Mouse (Mus musculus): ENCODE measurements at regions not wholly inside any gene's neighbourhood (a gene's known extent, or its start where the extent isn't known, plus 50 kb on each side); places are given as distances from the start of the nearest gene placed in this dataset.

DNA sequence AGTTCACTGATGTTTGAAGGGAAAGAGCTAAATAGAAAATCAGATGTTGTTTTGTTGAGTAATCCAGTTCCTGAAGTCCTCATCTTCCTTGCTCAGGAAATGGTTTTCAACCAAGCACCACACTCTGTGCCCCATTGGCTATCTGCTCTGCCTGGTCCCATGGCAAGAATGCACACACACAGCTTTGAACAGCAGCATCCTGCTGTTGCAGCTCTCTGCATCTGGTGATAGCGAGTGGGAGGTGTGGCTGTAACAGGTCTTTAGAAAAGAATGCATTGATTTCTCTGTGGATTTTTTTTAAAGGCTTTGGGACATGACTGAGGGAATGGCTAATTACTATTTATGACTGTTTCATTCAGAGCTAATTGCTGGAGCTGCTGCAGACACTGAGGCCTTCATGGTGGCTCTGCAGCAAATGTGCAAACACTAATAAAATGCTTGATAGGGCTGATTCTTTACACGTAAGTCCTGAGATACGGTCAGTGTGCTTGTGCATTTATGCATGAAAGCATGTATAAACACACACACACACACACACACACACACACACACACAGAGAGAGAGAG is 459.1 kb upstream of the Nrsn1 start:
- WGBS: 31% methylated on average over 3 of the region's 3 CpGs
- H3K27me3 ChIP-seq: no peaks in the 10 kb centered on the region
- 0 out of 2 replicates have a peak overlapping the region, but pooled peaks have one; percentile 50 for H3K27ac ChIP-seq (replicated peaks)
- H3K9ac ChIP-seq: no peak overlapping the region
- no peak overlapping the region for H3K4me2 ChIP-seq
- H3K4me1 ChIP-seq (replicated peaks): peaks cover 12% of the 10 kb centered on the region
- ATAC-seq (ENCODE audit: low FRiP score, low read depth): no peak
- H3K9me3 ChIP-seq: no peaks in the 10 kb centered on the region
- no peaks in the 10 kb centered on the region for H3K36me3 ChIP-seq
- H3K4me3 ChIP-seq: no peak overlapping the region

DNA sequence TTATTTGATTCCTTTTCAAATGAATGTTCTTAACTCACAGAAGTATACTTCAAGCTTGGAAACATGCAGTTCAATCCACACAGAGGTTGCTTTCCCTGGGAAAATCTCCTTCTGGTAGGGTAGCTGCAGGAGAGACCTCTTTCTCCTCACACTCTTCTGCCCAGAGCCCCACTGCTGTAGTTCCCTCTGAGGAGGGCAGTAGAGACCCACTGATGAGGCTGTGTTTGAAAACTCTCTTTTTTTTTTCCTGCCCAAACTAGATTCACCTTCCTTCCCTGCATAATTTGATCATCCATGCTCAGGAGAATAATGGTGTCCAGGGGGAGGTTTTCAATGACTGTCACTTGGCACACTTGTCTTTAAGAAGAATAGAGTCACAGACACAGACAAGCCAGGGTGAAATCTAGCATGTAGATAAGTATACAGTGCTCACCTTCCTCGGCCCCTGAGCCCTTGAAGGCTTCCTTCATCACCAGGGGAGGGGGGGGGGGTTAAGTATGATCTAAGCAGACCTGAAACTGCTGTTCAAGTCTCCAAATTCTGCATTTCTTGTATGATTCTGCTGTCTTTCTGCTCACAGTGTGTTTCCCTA is 457.3 kb upstream of the Nrsn1 start:
- Histone ChIP-seq H3K9me3 (no peaks in the 10 kb centered on the region), H3K9ac (no peak overlapping the region), H3K4me2 (no peak overlapping the region), H3K36me3 (no peaks in the 10 kb centered on the region), H3K27me3 (no peaks in the 10 kb centered on the region), H3K4me1 (replicated peaks) (peaks cover 15% of the 10 kb centered on the region), H3K4me3 (no peak overlapping the region), H3K27ac (replicated peaks) (peak overlapping the region; percentile 59)
- peak; percentile 54; the same call in 1 of the 2 replicates for ATAC-seq (ENCODE audit: low FRiP score, low read depth)
- 20% methylated on average over 1 of the region's 1 CpGs for WGBS

DNA sequence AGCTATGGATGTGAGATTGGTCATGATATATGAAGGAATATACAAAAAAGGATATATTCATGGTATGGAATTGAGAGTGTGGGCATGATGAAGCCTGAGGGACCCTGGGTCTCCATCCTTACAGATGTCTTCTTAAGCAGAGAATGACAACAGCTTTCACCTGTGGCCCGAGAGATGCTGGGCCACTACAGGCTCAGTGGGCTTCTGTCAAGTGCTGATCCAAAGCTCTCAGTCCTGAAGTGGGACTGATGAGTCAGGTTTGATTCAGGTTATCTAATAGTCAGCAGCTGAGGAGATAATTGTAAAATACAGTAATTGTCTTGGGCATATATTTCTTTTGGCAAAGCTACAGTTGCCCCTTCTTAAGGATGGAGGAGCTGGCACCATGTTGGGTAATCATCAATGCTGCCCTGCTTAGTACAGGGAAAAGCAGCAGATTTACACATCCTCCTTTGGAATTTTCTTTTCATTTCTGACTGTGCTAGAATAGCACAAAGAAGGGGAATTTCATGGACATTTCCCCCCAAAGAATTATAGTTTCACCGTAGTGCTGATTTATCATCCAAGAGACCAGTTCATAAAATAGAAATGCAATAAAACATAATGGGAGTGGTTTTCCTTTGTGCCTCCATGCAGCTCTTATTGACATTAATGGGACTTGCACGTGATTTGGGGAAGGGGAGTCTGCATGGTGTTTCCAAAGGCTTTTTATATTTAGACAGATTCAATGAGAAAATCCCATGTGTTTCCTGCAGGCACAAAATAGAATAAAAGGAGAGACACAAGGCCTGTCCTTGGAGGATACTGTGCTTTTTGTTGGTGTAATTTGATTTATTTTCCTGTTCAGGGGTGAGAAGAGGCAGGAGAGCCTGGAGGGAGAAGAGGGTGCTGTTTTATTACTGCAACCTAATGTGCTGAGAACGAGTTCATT is 452.6 kb upstream of the Nrsn1 start:
- Histone ChIP-seq H3K9me3 (no peaks in the 10 kb centered on the region), H3K4me3 (no peak overlapping the region), H3K9ac (no peak overlapping the region), H3K4me2 (no peak overlapping the region), H3K27ac (replicated peaks) (peak overlapping the region; percentile 58), H3K4me1 (replicated peaks) (peaks cover 4% of the 10 kb centered on the region; the same call in 1 of the 2 replicates), H3K27me3 (no peaks in the 10 kb centered on the region), H3K36me3 (no peaks in the 10 kb centered on the region)
- 33% methylated on average over 4 of the region's 4 CpGs for WGBS
- no peak for ATAC-seq (ENCODE audit: low FRiP score, low read depth)

DNA sequence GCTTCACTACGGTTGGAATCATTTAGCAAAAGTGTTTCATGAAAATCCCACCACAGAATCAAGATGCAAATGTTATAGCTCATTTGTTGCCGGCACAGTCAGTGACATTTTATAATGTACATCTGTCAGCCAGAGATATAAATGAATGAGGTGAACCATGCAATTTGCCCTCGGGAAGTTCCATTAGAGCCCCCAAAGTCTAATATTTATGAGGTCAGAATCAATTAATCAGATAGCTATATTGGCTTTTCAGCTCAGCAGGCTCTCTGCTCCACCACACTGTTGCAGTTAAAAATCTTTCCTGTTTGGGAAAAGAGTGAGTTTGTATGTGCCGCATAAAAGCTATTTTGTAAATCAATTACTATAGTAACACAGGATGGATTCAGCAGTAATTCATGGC is 430.7 kb upstream of the Nrsn1 start:
- peak; percentile 19; the same call in 1 of the 2 replicates for ATAC-seq (ENCODE audit: low FRiP score, low read depth)
- no peak overlapping the region for H3K27ac ChIP-seq (replicated peaks)

DNA sequence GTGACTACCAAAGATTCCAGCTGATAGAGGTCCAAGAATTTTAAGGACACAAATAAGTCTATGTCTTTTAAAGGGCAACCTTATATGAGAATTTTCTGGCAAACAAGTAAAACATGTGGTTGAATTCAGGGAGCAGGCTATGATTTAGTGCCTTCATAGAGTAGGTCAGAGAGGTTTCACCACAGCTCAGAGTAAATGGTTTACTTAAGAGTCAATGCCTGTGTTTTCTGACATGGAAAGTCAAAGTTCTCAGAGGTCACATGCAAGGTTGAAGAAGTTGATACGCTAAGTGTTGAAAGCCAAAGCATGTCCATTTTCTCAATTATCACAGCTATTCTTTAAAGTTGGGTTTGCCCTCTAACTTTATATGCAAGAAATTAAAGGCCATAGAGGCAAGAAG is 425.7 kb upstream of the Nrsn1 start:
- no peak overlapping the region for H3K9ac ChIP-seq
- H3K27me3 ChIP-seq: no peaks in the 10 kb centered on the region
- no peak overlapping the region for H3K27ac ChIP-seq (replicated peaks)
- no peaks in the 10 kb centered on the region for H3K9me3 ChIP-seq
- no peak for ATAC-seq (ENCODE audit: low FRiP score, low read depth)
- H3K36me3 ChIP-seq: no peaks in the 10 kb centered on the region
- H3K4me3 ChIP-seq: no peak overlapping the region
- no peaks in the 10 kb centered on the region for H3K4me1 ChIP-seq (replicated peaks)
- 94% methylated on average over 1 of the region's 1 CpGs for WGBS
- H3K4me2 ChIP-seq: no peak overlapping the region

More for the DNA sequence above, 430.7 kb upstream of the Nrsn1 start:
- Histone ChIP-seq H3K9me3 (no peaks in the 10 kb centered on the region), H3K27me3 (no peaks in the 10 kb centered on the region), H3K4me2 (no peak overlapping the region), H3K9ac (no peak overlapping the region), H3K36me3 (no peaks in the 10 kb centered on the region), H3K4me3 (no peak overlapping the region), H3K4me1 (replicated peaks) (no peaks in the 10 kb centered on the region)
- 42% methylated on average over 4 of the region's 4 CpGs for WGBS

DNA sequence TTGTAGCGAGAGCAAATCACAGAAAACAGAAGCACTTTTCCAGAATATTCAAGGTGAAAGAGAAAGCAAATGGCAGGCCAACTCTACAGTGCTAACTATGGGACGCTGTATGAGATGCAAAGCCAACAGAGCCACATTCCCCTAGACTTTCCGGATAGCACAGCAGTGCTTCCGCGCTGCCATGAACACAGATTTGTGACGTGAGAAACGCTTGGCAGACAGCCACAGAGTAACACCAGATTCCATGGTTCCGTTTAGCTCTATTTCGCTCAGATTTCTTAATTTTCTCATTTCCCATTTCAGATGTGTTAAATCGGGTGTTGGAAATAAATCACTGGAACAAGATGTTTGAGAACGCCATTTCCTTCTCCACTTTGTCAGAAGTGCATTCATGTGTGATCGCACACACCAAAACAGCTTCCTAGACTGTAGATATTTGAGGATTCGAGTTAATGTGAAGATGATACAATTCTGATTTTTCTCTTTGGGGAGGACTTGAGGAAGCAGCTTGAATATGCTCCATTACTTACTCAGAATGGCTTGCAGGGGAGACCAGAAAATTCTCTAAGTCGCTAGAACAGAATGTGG is 424.8 kb upstream of the Nrsn1 start:
- Histone ChIP-seq H3K4me2 (no peak overlapping the region), H3K36me3 (no peaks in the 10 kb centered on the region), H3K4me1 (replicated peaks) (no peaks in the 10 kb centered on the region), H3K27me3 (no peaks in the 10 kb centered on the region), H3K9me3 (no peaks in the 10 kb centered on the region), H3K27ac (replicated peaks) (no peak overlapping the region), H3K4me3 (no peak overlapping the region), H3K9ac (no peak overlapping the region)
- no peak for ATAC-seq (ENCODE audit: low FRiP score, low read depth)
- WGBS: 79% methylated on average over 14 of the region's 14 CpGs

DNA sequence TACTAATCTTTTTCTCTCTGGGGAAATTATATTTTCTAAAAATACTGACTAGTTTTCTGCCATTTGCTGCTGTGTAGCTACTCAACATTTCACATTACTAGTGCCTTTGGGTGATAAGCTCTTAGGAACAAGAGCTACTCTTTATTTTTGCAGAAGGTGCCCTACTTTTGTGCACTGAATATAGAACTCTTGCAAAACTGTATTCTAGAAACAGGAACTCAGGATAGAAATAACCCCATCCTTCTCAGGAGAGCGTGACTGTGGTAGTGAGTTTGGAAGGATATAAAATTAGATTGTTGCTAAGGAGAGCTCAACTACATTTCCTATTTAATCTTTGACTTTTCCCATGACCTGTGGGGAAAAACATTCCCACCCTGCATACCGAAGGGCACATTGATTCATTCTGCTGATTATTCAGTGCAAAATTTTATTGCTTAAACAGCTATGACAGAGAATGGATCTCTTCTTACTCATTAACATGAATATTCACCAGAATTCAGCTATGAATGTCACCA is 408.0 kb upstream of the Nrsn1 start:
- no peak overlapping the region for H3K4me2 ChIP-seq
- no peak overlapping the region for H3K9ac ChIP-seq
- no peak overlapping the region for H3K27ac ChIP-seq (replicated peaks)
- WGBS: 91% methylated on average over 2 of the region's 2 CpGs
- H3K36me3 ChIP-seq: no peaks in the 10 kb centered on the region
- no peaks in the 10 kb centered on the region for H3K9me3 ChIP-seq
- H3K27me3 ChIP-seq: no peaks in the 10 kb centered on the region
- no peak overlapping the region for H3K4me3 ChIP-seq
- ATAC-seq (ENCODE audit: low FRiP score, low read depth): no peak
- no peaks in the 10 kb centered on the region for H3K4me1 ChIP-seq (replicated peaks)

DNA sequence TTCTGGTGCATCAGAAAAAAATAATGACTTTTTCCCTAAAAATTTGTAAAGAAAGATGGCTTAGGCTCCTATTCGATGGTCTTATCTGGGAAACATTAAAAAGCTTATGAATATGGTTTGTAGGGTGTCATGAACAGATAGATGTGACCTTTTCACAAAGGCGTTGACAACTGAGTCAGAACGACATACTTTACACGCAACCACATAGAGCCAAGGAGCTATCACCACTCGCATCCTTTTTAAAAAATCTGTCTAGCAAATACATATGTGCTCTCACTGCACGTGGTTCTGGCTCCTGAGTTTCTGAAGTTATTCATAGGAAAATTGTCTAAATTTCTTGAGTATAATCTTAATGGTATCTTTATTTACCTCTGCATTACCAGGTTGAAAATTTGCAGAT is 404.9 kb upstream of the Nrsn1 start:
- Histone ChIP-seq H3K9ac (no peak overlapping the region), H3K4me1 (replicated peaks) (no peaks in the 10 kb centered on the region), H3K27ac (replicated peaks) (no peak overlapping the region), H3K36me3 (no peaks in the 10 kb centered on the region), H3K4me3 (no peak overlapping the region), H3K9me3 (no peaks in the 10 kb centered on the region), H3K4me2 (no peak overlapping the region), H3K27me3 (no peaks in the 10 kb centered on the region)
- no peak for ATAC-seq (ENCODE audit: low FRiP score, low read depth)
- WGBS: 92% methylated on average over 6 of the region's 6 CpGs

DNA sequence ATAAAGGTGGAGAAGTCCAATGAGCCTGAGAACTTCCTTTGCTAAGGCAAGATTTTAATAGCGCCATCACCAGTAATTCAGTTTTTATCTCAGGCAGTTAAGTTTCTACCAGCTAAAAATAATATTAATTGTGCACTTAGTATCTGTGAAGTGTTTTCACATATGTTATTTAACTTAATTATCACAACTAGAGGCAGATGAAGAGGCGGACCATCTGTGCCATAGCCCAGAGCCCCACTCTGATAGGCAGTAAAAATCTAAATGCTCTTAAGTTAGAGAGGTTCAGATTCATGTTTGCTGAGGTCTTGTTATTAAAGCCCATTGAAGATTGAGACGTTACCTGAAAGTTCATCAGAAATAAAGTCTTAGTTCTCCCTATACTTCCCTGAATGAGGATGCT is 395.7 kb upstream of the Nrsn1 start:
- Histone ChIP-seq H3K4me1 (replicated peaks) (no peaks in the 10 kb centered on the region), H3K9ac (no peak overlapping the region), H3K36me3 (no peaks in the 10 kb centered on the region), H3K4me3 (no peak overlapping the region), H3K4me2 (no peak overlapping the region), H3K27me3 (no peaks in the 10 kb centered on the region), H3K27ac (replicated peaks) (no peak overlapping the region), H3K9me3 (no peaks in the 10 kb centered on the region)
- no peak for ATAC-seq (ENCODE audit: low FRiP score, low read depth)
- 84% methylated on average over 3 of the region's 3 CpGs for WGBS

DNA sequence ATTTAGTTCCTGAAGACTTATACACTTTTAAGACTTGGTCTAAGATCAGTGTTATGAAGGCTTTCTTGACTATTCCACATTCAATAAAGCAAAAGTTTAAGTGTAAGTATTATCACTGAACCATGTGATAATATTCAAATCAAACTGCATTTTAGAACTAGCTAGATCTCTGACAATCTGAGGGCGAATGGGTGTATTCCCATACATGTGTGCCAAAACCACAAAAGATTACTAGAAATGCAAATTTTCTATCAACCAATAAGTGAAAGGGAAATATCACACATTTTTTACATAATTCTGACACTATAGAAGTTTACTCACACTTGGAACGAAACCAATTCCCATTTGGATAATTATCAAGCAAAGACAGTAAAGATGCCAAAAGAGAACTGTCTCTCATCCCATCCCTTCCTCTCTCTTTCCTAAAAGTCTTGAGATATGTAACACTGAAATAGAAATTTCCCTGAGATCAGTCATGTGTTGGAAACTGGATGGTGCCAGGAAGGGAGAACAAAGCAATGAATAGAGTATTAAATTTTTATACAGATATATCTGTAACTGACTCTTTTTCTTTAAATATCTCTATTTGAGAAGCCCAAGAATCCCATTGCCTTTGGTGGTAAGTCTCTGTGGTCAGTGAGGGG is 394.8 kb upstream of the Nrsn1 start:
- Histone ChIP-seq H3K4me3 (no peak overlapping the region), H3K4me1 (replicated peaks) (no peaks in the 10 kb centered on the region), H3K9me3 (no peaks in the 10 kb centered on the region), H3K27ac (replicated peaks) (no peak overlapping the region), H3K36me3 (no peaks in the 10 kb centered on the region), H3K4me2 (no peak overlapping the region), H3K27me3 (no peaks in the 10 kb centered on the region), H3K9ac (no peak overlapping the region)
- ATAC-seq (ENCODE audit: low FRiP score, low read depth): no peak
- WGBS: 84% methylated on average over 2 of the region's 2 CpGs

DNA sequence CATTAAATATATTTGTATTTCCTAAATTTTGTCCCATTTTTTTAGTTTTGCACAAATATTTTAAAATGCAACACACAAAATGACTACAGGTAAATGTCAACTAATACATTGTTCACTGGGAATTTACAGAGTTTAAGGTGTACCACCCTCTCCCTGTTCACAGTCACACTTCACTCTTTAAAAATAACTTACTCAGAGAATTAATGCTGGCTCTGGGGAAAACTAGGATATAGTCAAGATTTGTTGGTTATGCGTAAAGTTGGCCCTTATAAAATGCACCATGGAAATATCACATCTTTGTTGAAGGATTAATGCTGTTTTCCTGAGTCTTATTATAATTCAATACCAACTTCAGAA is 378.1 kb upstream of the Nrsn1 start:
- WGBS: 94% methylated on average over 1 of the region's 1 CpGs
- Histone ChIP-seq H3K4me1 (replicated peaks) (no peaks in the 10 kb centered on the region), H3K36me3 (no peaks in the 10 kb centered on the region), H3K27ac (replicated peaks) (no peak overlapping the region), H3K4me3 (no peak overlapping the region), H3K9ac (no peak overlapping the region), H3K4me2 (no peak overlapping the region), H3K9me3 (no peaks in the 10 kb centered on the region), H3K27me3 (no peaks in the 10 kb centered on the region)
- ATAC-seq (ENCODE audit: low FRiP score, low read depth): no peak

Measured in hindbrain, embryonic 15.5 days (tissue).